Comparison of ENCODE assay signal across 13 mouse cellular contexts in the genomic region with DNA sequence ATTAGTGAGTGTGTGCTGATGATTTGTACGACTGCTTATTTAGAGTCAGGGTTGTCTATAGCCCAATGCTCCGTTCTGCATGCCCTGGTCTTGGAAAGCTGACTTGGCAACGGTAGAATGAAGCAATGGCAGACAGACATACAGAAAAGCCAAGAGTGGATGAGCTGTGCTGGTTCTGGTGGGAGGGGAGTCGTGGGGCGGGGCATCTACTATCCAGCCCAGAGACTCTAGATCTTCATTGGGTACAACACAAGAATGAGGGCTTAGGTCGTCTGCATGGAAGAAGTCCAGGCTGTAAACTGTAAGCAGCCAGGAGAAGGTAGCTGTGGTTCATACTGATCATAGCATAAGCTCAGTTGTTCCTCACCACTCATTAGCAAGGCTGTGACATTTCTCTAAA.
A peak's percentile ranks its signal among the peaks of the same experiment; 100 is the strongest.
DNase-seq lines count a peak whose midpoint lies in the region; ATAC-seq and TF ChIP-seq lines count a peak whose summit lies in the region.
"Had no signal": no experiment of that assay in that cellular context is flagged by ENCODE, and none has a peak within 500 bp of the region (broad histone marks: within the 10 kb centered on the region; RNA-seq: fewer than 3 reads in every experiment).

No protein-coding gene starts in this region.

- H3K4me1 ChIP-seq in midbrain, embryonic 14.5 days (ENCODE audit: control insufficient read depth, insufficient read depth, low read length), result peaks cover 18% of the 10 kb centered on the region
- H3K4me1 ChIP-seq in midbrain, postnatal 0 days (ENCODE audit: insufficient read depth, low read length), result peaks cover 2% of the 10 kb centered on the region; the same call in 1 of the 2 replicates
- peaks cover 22% of the 10 kb centered on the region for H3K4me1 ChIP-seq in hindbrain, embryonic 12.5 days
- H3K4me1 ChIP-seq in neural tube, embryonic 15.5 days, result peaks cover 17% of the 10 kb centered on the region
- H3K4me1 ChIP-seq: liver, embryonic 12.5 days; stomach, embryonic 15.5 days had no signal

- H3K9me3 ChIP-seq in midbrain, embryonic 14.5 days (ENCODE audit: control insufficient read depth, low read length), result no peaks in the 10 kb centered on the region
- H3K9me3 ChIP-seq in midbrain, postnatal 0 days (ENCODE audit: low read length), result no peaks in the 10 kb centered on the region
- H3K9me3 ChIP-seq in hindbrain, embryonic 12.5 days (replicated peaks), result no peaks in the 10 kb centered on the region
- H3K9me3 ChIP-seq in neural tube, embryonic 15.5 days (replicated peaks), result no peaks in the 10 kb centered on the region
- H3K9me3 ChIP-seq: forebrain, embryonic 12.5 days; liver, embryonic 12.5 days; stomach, embryonic 15.5 days had no signal

- peak overlapping the region; percentile 56; the same call in 1 of the 2 replicates for H3K27ac ChIP-seq in midbrain, embryonic 14.5 days (replicated peaks; ENCODE audit: low read depth, low read length)
- no peak overlapping the region for H3K27ac ChIP-seq in midbrain, postnatal 0 days (ENCODE audit: low read depth, low read length)
- H3K27ac ChIP-seq in hindbrain, embryonic 12.5 days, result peak overlapping the region; percentile 70
- peak overlapping the region; percentile 48 for H3K27ac ChIP-seq in neural tube, embryonic 15.5 days (replicated peaks)
- H3K27ac ChIP-seq: forebrain, embryonic 12.5 days; liver, embryonic 12.5 days; stomach, embryonic 15.5 days had no signal

- TF ChIP-seq CTCF in midbrain, postnatal 0 days (IDR thresholded peaks at IDR 0.05), result no peak

- H3K4me2 ChIP-seq in midbrain, embryonic 14.5 days (ENCODE audit: low read length), result peak overlapping the region; percentile 35
- no peak overlapping the region for H3K4me2 ChIP-seq in midbrain, postnatal 0 days (ENCODE audit: low read depth, low read length, poor library complexity, severe bottlenecking)
- H3K4me2 ChIP-seq in hindbrain, embryonic 12.5 days (replicated peaks), result no peak overlapping the region
- H3K4me2 ChIP-seq in neural tube, embryonic 15.5 days, result peak overlapping the region; percentile 42
- H3K4me2 ChIP-seq: forebrain, embryonic 12.5 days; liver, embryonic 12.5 days; stomach, embryonic 15.5 days had no signal

- no peak overlapping the region for H3K4me3 ChIP-seq in midbrain, embryonic 14.5 days (replicated peaks; ENCODE audit: low read depth, low read length)
- H3K4me3 ChIP-seq in midbrain, postnatal 0 days (ENCODE audit: low read depth, low read length), result no peak overlapping the region
- no peak overlapping the region for H3K4me3 ChIP-seq in hindbrain, embryonic 12.5 days
- 0 out of 2 replicates have a peak overlapping the region, but pooled peaks have one; percentile 12 for H3K4me3 ChIP-seq in neural tube, embryonic 15.5 days (replicated peaks)
- H3K4me3 ChIP-seq: forebrain, embryonic 12.5 days; liver, embryonic 12.5 days; stomach, embryonic 15.5 days had no signal

- DNase-seq in frontal cortex, postnatal 10 days (ENCODE audit: low spot score in 2 of 2), result no peak
- DNase-seq in midbrain, embryonic 14.5 days, result no peak
- no peak for DNase-seq in midbrain, postnatal 0 days (ENCODE audit: low spot score)
- no peak for DNase-seq in right cerebral cortex, postnatal 4 days
- DNase-seq in adrenal gland, postnatal 4 days (ENCODE audit: low spot score in 2 of 2), result no peak
- DNase-seq: adrenal gland, postnatal 14 days had no signal

- 0 out of 2 replicates have a peak, but pooled peaks cover 3% of the 10 kb centered on the region for H3K36me3 ChIP-seq in midbrain, embryonic 14.5 days (ENCODE audit: control insufficient read depth, insufficient read depth, low read length)
- no peaks in the 10 kb centered on the region for H3K36me3 ChIP-seq in midbrain, postnatal 0 days (ENCODE audit: insufficient read depth, low read length)
- no peaks in the 10 kb centered on the region for H3K36me3 ChIP-seq in hindbrain, embryonic 12.5 days
- H3K36me3 ChIP-seq in neural tube, embryonic 15.5 days, result no peaks in the 10 kb centered on the region
- H3K36me3 ChIP-seq: forebrain, embryonic 12.5 days; liver, embryonic 12.5 days; stomach, embryonic 15.5 days had no signal

- peak; percentile 57 for ATAC-seq in frontal cortex, adult (ENCODE audit: low TSS enrichment)
- no peak for ATAC-seq in midbrain, embryonic 14.5 days (ENCODE audit: low FRiP score, low TSS enrichment)
- no peak for ATAC-seq in midbrain, postnatal 0 days (ENCODE audit: low FRiP score)
- peak; percentile 37; the same call in 1 of the 2 replicates for ATAC-seq in hindbrain, embryonic 12.5 days (ENCODE audit: low FRiP score)
- ATAC-seq in neural tube, embryonic 15.5 days (ENCODE audit: low FRiP score), result peak; percentile 39; the same call in 1 of the 2 replicates
- ATAC-seq: inflammation-experienced regulatory T-cells, adult 6 months; liver, embryonic 12.5 days had no signal

- no peaks in the 10 kb centered on the region for H3K27me3 ChIP-seq in midbrain, embryonic 14.5 days (ENCODE audit: control insufficient read depth, insufficient read depth, low read length)
- H3K27me3 ChIP-seq in midbrain, postnatal 0 days (ENCODE audit: insufficient read depth, low read length), result no peaks in the 10 kb centered on the region
- H3K27me3 ChIP-seq in hindbrain, embryonic 12.5 days, result no peaks in the 10 kb centered on the region
- no peaks in the 10 kb centered on the region for H3K27me3 ChIP-seq in neural tube, embryonic 15.5 days (replicated peaks)
- H3K27me3 ChIP-seq: forebrain, embryonic 12.5 days; liver, embryonic 12.5 days; stomach, embryonic 15.5 days had no signal

- WGBS in midbrain, embryonic 14.5 days, result 77% methylated on average over 6 of the region's 6 CpGs
- WGBS in midbrain, postnatal 0 days, result 79% methylated on average over 6 of the region's 6 CpGs
- 90% methylated on average over 6 of the region's 6 CpGs for WGBS in hindbrain, embryonic 12.5 days
- WGBS in neural tube, embryonic 15.5 days, result 65% methylated on average over 6 of the region's 6 CpGs

- H3K9ac ChIP-seq in midbrain, embryonic 14.5 days (replicated peaks; ENCODE audit: low read length), result 0 out of 2 replicates have a peak overlapping the region, but pooled peaks have one; percentile 12
- H3K9ac ChIP-seq in midbrain, postnatal 0 days (replicated peaks; ENCODE audit: low read length, poor library complexity, severe bottlenecking), result no peak overlapping the region
- no peak overlapping the region for H3K9ac ChIP-seq in hindbrain, embryonic 12.5 days
- H3K9ac ChIP-seq in neural tube, embryonic 15.5 days (replicated peaks), result no peak overlapping the region
- H3K9ac ChIP-seq: forebrain, embryonic 12.5 days; liver, embryonic 12.5 days; stomach, embryonic 15.5 days had no signal

Comparison
In these comparisons a context has a peak if more than half of its experiments do, and no peak if none do; other contexts are left out.
1. H3K4me2 ChIP-seq: peak in midbrain, embryonic 14.5 days (single experiment) and neural tube, embryonic 15.5 days (single experiment); none in midbrain, postnatal 0 days (single experiment) and hindbrain, embryonic 12.5 days (single experiment).
2. ATAC-seq: peak in frontal cortex, adult (single experiment), hindbrain, embryonic 12.5 days (single experiment) and neural tube, embryonic 15.5 days (single experiment); none in midbrain, embryonic 14.5 days (single experiment) and midbrain, postnatal 0 days (single experiment).